Mouse (Mus musculus) T-helper 17 cell (primary cell): ENCODE measurements around the gene Prkag2.

Source experiments
- in situ Hi-C, 2 experiments: fragments of 300-600 bp; cut with MboI, MseI; formaldehyde crosslinking; loops; 1 replicate in 1 of 2; 2 replicates in 1 of 2; pipeline ENCODE4 v1.15.1; 2025; ENCODE audit warnings: high pct_unique_total_duplicates in 2 of 2

Prkag2 gene

DNA sequence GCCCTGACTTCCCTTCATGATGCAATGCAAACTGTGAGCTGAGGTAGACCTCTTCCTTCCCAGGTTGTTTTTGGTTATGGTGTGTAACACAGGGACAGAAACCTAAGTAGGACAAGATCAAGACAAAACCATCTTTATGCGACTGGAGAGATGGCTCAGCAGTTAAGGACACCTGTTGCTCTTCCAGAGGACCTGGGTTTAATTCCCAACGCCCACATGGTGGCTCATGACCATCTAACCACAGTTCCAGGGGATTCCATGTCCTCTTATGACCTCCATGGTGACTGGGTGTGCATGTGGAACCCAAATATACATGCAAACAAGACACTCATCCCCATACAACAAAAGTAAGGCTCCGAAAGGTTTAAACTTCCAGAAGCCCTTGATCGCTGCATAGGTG, 171.6 kb downstream of the Prkag2 start:
- in situ Hi-C loops = no loop called here

DNA sequence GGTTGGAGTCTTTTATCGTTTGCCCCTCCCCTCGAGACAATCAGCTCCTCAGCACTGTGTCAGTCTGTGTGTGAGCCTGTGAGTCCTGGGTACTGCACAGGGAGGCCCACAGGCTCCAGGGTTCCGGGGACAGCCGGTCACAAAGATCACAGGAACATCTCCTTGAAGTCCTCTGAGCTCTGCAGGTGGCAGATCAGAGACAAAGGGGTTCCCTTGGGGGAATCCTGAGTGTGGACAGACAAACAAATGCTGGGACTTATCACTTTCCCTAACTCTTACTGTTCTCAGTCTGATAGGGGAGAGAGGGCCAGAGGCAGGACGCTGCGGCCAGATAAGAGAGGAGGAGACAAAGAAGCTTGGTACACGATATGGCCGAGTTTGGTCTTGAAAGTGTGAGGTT, 172.7 kb downstream of the Prkag2 start:
- in situ Hi-C loops = no loop called here

DNA sequence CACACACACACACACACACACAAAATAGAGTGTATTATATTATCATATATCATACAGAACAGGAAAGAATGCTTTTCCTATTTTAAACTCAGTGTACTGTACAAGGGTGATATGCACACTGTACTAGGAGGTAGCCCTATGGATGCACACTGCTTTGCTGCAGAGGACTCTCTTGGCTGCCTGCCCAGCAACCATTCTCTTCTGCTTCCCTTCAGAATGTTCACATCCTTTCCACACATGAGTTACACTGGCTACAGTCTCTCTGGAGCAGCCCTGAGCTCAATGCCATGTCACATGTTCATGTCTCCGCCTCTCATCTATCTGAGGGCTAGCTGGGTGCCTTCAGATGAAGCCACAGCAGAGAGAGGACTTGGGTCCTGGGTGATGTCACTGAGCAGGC, 181.3 kb downstream of the Prkag2 start:
- in situ Hi-C loops = no loop called here

DNA sequence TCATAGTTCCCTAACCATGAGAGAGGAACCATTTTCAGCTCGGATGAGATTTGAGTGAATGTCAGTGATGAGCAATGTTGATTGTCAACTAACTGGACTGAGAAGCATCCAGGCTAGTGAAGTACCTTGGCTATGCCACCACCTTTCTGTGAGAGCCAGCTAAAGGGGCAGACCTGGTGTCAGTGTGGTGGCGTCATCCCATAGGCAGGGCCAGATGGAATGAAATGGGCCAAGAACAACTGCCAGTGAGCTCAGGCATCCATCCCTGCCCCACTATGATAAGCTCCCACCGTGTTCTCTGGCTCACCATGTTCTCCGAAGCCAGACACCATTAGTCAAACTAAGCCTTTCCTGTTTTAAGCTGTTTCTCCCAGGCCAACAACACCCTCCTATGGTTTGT, 183.9 kb downstream of the Prkag2 start:
- in situ Hi-C loops = no loop called here

DNA sequence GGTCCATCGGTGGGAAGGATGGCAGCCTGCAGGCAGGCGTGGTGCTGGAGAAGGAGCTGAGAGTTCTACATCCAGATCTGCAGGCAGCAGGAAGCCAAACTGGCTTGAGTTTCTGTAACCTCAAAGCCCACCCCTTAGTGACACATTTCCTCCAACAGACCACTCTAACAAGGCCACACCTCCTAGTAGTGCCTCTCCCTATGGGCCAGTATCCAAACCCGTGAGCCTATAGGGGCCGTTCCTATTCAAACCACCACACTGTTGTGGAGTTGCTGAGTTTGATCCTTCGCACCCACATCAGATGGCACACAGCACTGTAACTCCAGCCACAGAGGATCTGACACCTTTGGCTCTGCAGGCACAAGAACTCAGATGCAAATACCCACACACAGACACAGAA, 185.3 kb downstream of the Prkag2 start:
- in situ Hi-C loops = no loop called here

DNA sequence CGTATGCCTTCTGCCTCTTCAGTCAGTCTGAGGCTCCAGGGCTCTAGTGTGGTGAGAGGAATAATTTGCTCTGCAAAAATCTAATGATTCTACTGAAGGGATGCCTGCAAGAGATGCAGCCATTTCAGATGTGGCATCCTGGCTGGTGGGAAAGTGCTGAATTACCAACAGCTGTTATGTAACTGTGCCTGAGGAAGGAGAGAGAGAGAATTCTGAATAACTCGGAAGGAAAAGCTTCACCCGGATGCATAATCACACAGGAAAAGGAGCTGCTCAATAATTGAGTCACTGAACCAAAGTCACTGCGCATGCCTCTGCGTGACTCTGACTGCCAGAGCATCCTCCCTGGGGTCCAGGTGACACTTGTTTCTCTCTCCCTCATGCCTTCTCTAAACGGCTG, 186.8 kb downstream of the Prkag2 start:
- in situ Hi-C loops = no loop called here

DNA sequence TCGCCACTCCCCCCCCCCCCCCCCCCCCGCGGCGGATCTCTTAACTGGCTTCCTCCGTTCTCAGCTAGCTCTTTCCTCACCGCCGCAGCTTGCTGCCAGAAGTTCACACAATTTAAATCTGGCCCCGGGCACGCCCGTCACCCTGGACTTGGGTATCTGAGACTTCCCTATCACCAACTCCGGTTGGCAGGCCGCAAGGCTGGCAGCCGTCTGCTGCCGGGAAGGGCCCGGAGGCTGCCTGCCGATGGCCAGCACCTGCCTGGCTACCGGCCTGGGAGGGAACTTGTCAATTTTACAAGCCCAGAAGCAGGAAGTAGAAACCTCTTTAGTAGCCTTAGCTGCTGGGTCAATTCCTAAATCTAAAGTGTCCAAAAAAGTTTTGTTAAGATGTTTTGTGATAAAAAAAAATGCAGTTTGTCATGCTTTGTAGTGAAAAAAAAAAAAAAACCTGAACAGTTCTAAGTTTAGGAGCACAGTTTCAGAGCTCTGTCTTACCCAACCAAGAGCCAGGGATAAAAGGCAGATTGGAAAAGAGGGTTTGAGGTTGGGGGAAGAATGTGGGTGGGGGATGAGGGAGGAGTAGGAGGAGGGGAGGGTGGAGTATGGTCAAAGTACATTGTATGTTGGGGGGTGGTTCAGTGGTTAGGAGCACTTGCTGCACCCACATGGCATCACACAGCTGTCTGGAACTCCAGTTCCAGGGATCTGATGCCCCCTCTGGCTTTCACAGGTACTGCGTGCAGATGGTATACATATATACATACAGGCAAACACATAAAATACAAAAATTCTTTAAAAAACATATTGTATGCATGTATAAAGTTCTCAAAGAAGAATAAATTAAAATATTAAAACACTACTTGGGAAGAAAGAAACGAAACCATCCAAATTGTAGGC, 191.4 kb downstream of the Prkag2 start:
- in situ Hi-C loops = no loop called here

DNA sequence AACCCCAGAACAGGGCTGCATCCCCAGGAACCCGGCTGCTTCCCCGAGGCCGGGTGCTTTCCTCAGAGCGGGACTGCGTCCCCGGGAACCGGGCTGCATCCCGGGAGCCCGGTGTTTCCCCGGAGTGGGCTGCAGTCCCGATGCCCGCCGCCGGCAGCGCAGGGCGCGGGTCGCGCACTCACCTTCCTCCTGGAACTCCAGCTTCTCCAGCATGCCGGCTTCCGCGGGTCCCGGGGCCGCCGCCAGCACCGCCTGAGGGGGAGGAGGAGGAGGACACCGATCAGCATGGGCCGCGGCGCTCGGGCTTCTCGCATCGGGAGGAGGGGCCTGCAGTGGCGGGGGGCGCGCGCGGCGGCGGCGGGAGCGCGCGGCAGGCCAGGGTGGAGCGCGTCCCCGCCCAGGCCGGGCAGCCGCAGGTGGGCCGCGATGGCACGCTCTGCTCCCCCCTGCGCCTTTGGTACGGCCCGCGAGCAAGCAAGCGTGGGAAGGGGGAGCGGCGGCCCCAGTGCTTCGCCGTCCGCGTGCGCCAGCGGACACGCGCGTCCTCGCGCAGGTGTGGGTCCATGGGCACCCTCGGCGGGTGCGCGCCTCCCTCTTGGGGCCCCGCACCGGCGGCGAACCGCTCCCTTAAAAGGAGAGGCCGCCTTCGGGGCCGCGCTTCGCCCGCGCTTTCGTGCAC, 192.2 kb downstream of the Prkag2 start:
- in situ Hi-C loops = no loop called here

DNA sequence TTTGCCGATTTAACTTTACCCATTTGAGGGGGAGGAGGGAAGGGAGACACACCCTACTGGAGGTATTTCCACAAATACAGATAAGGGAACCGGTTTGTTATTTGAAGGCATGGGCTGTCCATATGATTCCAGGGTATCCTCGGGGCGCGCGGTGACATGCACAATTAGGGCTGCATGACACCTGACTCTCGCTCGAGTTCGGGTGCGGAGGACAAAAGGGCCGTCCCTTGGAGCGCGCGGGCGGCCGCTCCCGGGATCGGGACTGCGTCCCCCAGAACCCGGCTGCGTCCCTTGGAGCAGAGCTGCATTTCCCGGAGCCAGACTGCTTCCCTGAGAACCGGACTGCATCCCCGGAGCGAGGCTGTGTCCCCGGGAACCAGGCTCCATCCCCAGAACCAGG, 192.7 kb downstream of the Prkag2 start:
- in situ Hi-C loops = no loop called here

DNA sequence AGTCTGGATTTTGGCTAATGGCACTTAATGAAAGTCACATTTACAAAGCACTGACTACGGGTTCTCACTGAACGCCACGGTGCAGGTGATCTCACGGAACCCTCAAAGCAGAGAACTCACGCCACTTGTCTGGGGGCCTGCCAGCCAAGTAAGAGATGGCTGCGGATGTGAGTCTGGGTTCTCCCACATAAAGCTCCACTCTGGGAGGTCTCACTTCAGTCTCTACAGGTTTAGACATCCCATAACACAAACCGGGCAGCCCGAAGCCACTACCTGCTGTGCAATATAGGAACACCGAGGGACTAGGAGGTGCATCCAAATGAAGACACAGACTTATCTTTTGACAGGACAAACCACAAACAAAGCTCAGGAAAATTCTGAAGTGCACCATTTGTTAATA, 193.6 kb downstream of the Prkag2 start:
- in situ Hi-C loops = no loop called here

DNA sequence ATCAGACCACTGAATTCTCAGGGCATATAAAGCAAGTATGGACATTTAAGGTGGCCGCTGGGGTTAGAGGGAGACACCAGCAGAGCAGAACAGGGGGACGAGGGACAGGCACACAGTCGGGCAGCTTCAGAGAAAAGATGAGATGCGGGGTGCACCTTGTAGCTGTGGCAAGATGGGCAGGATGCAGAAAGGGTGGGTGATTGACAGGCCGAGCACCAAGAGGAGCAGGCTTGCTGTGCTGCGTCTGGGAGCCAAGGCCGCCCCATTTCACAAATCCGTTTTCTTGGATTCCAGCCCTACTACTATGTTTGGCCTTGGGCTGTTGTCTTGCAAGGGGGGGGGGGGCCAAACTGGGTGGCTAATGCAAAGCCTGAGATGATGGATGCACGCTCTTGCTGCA, 195.5 kb downstream of the Prkag2 start:
- in situ Hi-C loops = loop anchor here in 1 of 2 experiments (5.0 kb wide), 1 partner anchor 67 kb away; no protein-coding TSS in a partner anchor

DNA sequence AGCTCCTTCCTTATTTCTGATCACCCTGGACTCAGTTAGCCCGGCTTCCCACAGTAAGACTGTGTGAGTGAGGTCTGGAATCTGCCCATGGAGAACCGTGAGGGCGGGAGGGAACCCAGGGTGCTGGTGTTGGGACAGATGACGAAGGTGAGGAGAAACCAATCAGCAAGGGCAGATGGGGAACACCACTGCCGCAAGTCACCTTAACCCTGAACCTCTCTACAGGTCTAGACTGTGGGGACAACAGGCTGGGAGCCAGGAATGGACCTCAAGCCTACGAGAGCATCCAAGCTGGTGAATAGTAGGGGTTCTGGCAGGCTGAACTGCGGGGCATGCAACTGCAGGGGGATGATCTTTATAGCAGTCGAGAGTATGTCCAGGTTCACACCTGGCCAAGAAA, 196.0 kb downstream of the Prkag2 start:
- in situ Hi-C loops = loop anchor here in 1 of 2 experiments (5.0 kb wide), 1 partner anchor 68 kb away; no protein-coding TSS in a partner anchor

DNA sequence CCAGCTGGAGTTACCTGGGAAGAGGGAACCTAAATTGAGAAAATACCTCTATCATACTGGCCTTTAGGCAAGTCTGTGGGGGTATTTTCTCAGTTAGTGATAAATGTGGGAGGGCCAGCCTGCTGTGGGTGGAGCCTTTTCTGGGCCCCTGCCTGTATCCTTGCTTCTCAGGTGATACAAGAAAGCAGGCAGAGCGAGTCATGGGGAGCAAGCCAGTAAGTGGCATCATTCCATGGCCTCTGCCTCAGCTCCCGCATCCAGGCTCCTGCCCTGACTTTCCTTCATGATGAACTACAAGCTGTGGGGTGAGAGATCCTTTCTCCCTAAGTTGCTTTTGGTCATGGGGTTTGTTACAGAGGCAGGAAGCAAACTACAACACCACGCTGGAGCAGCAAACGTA, 196.4 kb downstream of the Prkag2 start:
- in situ Hi-C loops = loop anchor here in 1 of 2 experiments (5.0 kb wide), 1 partner anchor 68 kb away; no protein-coding TSS in a partner anchor

DNA sequence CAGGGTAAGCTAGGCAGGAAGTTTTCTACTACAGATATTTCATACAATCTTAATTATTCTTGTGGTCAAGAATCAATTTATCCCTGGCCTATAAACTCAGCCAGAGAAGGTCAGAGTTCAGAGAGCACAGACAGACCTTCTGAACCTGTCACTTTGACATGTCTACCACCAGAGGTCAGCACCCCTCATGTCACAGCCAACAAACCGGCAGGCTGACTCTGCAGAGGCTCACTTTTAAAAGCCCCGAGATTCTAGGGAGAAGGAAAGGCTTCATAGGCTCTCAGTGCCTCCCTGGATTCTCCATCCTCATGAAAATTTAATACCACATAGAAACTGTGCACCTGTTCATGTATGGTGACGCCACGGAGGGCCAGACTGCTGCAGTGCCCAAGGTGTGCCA, 197.6 kb downstream of the Prkag2 start:
- in situ Hi-C loops = loop anchor here in 1 of 2 experiments (5.0 kb wide), 1 partner anchor 69 kb away; no protein-coding TSS in a partner anchor

DNA sequence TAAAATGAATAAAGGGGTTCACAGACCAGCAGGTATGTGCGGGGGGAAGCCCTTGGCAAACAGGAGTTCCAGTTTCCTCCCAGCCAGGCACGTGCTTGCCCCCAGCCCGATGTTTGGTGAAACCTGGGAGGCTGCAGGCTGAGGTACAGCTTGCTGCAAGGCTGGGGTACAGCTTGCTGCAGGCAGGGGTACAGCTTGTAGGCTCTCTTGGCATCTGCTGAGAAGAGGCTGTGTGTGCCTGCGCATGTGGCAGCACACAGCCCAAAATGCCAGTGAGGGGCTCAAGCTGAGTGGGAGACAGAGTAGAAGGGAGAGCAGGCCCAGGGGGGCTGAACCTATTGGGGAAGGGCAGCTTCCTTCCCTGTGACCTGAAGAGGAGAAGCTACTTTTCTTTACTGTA, 204.8 kb downstream of the Prkag2 start:
- in situ Hi-C loops = no loop called here

DNA sequence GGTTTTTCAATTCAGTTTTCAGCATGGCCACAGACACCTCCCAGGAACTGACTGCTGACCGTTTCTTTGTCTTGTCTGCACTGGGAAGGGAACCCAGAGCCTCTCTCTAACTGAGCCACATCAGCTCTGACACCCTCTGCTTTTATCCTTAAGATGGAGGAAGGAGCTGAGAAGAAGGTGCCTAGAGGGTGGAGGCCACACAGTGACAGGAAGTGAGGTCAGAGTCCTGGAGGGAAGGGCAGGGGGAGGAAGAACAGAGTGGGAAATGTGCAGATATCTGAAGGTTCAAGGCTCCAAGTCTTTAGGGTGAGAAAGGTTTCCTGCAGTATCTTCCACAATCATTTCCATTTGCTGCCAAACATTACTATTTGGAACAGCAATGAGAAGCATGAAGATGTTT, 205.6 kb downstream of the Prkag2 start:
- in situ Hi-C loops = no loop called here

DNA sequence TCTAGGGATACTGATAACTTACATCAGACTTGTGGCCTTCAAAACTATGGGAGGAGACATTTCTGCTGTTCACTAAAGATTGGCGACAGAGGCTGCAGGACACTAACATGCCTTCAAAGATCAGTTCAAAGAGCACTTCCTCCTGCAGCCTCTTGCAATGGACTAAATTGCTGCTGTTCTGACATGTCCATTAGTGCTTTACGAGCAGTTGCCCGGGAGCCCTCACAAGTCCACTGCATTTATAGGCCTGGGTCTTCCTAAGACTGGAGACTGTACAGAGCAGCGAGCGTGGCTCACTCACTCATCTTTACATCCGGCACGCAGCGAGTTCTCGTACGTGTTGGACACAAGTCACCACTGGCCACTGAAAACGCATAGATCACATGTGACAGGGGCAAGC, 208.0 kb downstream of the Prkag2 start:
- in situ Hi-C loops = no loop called here

DNA sequence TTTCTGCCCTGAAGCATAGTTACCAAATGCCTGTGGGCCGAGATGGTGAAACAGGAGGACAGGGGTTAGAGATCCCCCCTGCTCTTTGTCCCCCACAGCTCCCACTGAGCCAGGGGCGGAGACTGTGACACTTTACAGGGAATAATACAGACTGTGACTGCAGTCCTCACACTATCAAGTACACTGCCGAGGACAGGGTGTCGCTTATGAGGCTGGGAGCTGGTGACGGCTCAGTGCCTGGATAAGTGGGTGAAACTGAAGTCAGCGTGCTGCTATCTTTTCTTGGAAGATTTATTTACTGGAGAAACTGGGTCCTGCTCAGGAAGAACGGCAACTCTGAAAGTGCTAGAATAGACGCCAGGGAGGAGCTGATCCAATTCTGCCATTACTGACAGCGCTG, 210.6 kb downstream of the Prkag2 start:
- in situ Hi-C loops = no loop called here

DNA sequence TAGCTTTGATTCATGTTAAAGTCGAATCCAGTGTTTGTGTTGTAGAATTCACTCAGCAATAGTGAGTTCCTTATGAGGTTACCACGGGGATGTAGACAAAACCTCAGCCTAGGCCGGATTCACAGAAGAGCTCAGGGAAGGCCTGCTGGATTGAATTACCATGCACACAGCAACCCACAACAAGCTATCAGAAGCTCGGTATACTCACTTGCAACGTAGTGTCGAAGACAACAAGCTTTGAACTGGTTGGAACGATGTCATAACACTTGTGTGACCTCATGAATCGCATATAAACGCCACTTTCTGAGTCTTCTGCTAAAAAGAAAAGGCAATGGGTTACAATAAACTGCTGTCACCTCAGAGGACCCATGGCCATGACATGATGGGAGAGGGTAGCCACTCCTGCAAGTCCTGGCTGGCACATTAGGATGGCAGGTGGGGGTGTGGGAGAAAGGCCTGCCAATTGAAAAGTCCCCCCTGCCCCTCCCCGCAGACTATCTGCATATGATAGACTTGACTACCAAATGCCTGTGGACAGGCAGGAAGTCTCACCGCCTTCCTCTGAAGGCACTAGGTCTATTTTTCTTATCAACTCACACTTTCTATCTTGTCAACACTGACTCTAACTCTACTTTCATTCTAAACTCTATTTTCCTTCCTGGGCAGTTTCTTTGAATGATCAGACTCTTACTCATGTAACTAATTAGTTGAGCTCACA, 211.4 kb downstream of the Prkag2 start:
- in situ Hi-C loops = no loop called here

DNA sequence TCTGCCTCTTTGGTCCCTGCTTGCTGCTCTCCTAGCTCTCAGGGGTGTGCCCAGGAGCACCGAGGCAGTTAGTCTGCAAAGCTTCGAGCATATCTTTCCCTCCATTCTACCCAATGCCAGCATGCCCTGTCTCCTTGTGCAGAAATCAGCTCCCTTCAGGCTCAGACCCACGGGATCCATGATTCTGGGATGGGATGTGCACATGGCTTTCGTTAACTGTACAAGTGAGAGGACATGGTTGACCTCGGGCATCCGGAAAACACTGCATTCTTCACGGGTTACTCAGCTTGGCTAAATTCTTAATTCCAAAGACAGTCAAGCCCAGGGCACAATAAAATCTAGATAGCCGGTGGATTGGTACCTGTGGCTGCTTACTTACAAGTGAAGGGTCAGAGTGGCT, 213.2 kb downstream of the Prkag2 start:
- in situ Hi-C loops = no loop called here

DNA sequence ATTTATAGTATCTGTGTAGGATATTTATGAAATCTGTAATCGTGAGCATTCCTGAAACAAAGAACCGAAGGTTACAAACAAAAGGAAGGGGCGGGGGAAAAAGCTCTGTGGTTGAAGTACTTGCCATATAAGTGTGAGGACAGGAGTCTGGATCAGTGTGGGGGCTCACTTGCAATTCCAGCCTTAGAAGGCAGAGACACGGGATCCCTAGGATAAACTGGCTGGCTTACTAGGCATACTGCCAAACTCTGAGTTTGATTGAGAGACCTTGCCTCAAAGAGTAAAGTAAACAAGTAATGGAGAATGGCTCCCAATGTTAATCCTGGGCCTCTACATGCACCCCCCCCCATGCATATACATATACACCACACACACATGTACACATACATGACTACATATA, 221.7 kb downstream of the Prkag2 start:
- in situ Hi-C loops = no loop called here
